Mouse (Mus musculus): ENCODE measurements at regions not wholly inside any gene's neighbourhood (a gene's known extent, or its start where the extent isn't known, plus 50 kb on each side); places are given as distances from the start of the nearest gene placed in this dataset.

DNA sequence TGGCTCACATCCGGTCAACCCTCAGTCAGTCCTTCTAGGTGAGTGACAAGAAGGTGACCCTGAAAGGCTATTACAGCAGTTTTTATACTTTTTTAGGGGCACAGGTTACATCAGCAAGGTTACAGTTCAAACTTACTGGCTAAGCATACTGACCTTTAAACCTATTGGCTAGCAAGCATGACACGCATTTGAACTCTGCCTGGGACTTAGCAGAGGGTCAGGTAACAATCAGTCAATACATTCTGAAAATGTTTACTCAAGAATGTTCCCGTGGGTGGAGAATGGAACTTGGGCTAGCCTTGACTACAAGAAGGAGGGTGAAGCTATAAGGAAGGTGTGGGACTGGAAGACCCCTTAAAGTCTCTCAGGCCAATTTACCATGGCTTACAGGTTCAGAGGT, 4986.2 kb upstream of the Gm7489 start:
- TF ChIP-seq CTCF (IDR thresholded peaks at IDR 0.05; ENCODE audit: low read depth) (no peak), EP300 (optimal IDR thresholded peaks at IDR 0.05) (no peak)

Measured in stomach, postnatal 0 days (tissue).